Mouse (Mus musculus) CH12.LX (cell line): Measurements from ENCODE around the gene Igfbp1.

Experiments used
- CTCF ChIP-seq, 2 experiments: IDR thresholded peaks in 1 of 2; conservative IDR thresholded peaks in 1 of 2; 2 replicates each; pipeline ENCODE4 v1.5.1; 2011 to 2012; ENCODE audit warnings: low read depth in 2 of 2, low read length in 2 of 2, improper control_type of control experiment in 1 of 2, inconsistent platforms in 1 of 2, mild to moderate bottlenecking in 1 of 2, moderate library complexity in 1 of 2
- GABPA ChIP-seq: IDR thresholded peaks from 2 replicates; pipeline ENCODE4 v1.6.1; 2012; ENCODE audit warnings: low read depth, low read length, improper control_type of control experiment, inconsistent platforms; ENCODE audit not compliant: insufficient replicate concordance
- HCFC1 ChIP-seq: IDR thresholded peaks from 2 replicates; pipeline ENCODE4 v1.6.1; 2012; ENCODE audit warnings: low read depth, mild to moderate bottlenecking, inconsistent platforms, low read length, improper control_type of control experiment
- JUND ChIP-seq: conservative IDR thresholded peaks from 2 replicates; pipeline ENCODE4 v1.6.1; 2011; ENCODE audit warnings: low read depth, low read length, improper control_type of control experiment
- MEF2A ChIP-seq: IDR thresholded peaks from 2 replicates; pipeline ENCODE4 v1.6.1; 2014; ENCODE audit warnings: low read depth, mild to moderate bottlenecking, inconsistent platforms, low read length, improper control_type of control experiment, borderline replicate concordance
- USF1 ChIP-seq: IDR thresholded peaks from 2 replicates; pipeline ENCODE4 v1.6.1; 2014; ENCODE audit warnings: low read depth, mild to moderate bottlenecking, inconsistent platforms, low read length, improper control_type of control experiment
- ZC3H11A ChIP-seq: IDR thresholded peaks from 2 replicates; pipeline ENCODE4 v1.6.1; 2012; ENCODE audit warnings: low read depth, mild to moderate bottlenecking, inconsistent platforms, low read length, improper control_type of control experiment

- TF ChIP-seq JUND: no peak
- no peak for TF ChIP-seq MEF2A
- no peak for TF ChIP-seq GABPA
- TF ChIP-seq USF1: no peak
- no peak for TF ChIP-seq ZC3H11A
- no peak for TF ChIP-seq CTCF (conservative IDR thresholded peaks at IDR 0.05 in 1 of 2, IDR thresholded peaks at IDR 0.05 in 1 of 2; ENCODE audit: low read depth in 2 of 2, low read length in 2 of 2)
- no peak for TF ChIP-seq HCFC1
Measured at GRCm38 (mm10) chr11:7160637-7161101, 36.9 kb upstream of the Igfbp1 start.
